Mouse (Mus musculus) brain, embryonic 18.5 days (tissue): ENCODE data around the gene Zbtb20.
A peak's percentile ranks its signal among the peaks of the same experiment; 100 is the strongest.

Source experiments
- DNase-seq: peaks from one replicate; pipeline ENCODE4 v3.0.0-alpha.2; 2012; ENCODE audit warnings: low read depth, low spot score

The Zbtb20 gene

DNA sequence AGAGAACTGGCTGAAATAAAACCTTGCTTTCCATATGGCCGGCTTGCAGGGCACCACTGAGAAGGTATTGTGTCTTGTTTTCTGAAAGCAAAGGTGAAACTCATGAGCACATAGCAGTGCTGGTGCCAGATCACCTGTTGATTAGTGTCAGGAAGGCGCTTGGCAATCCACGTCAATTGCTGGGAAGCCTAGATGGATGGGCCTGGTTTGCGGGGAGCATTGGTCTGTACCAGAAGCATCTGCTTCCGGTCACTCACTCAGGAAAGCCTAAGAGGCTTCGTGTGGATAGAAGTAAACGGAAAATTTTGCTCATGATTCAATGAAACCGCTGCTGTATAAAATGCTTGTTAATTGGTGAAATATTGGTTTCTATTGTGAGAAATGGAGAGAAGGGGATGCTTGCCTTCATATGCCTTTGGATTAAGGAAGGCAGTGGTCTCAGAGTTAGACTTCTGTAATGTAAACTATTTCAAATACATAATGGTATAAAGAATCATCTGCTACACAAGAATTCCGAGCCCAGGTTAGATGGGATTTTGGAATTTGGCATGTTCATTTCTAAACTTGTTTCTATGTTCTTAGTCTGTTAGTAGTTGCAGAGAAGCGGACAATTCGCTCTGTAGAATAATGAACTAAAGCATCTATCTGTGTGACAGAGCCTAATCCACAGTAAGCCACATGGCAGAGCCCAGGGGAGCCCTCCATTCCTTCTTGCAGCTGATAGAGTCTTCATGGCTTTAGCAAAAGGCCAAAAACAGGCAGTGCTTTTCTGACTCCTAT is 521.4 kb downstream of the Zbtb20 start:
- no peak for DNase-seq

DNA sequence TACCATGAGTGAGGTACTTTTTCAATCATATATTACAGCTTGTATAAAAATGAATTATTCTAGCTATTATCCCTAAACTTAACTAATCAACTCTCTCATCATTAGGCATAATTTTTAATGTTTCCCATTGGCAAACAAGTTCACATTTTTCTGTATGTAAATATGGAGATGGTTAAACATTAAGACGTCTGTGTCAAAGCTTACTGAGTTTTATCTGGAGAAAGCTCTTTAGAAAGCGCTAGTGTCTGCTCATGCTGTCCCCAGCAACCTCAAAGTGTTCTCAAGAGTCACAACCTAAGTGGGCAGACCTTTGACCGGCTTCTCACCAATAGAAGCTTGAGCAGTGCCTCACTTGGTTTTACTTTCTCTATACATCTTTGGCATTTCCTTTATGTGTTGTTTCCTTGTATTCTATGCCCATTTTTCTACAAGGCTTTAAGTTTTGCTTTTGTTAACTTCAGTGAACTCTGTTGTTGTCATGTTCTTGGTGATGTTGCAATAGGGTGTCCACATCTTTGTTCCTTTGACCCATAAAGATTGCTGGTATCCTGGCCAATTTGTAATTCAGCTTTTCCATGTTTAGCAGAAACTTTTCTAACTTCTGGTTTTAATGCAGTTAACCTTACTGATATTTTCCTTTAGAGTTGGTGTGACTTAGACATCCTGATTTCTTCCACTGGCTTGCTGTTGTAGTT is 522.1 kb downstream of the Zbtb20 start:
- no peak for DNase-seq

DNA sequence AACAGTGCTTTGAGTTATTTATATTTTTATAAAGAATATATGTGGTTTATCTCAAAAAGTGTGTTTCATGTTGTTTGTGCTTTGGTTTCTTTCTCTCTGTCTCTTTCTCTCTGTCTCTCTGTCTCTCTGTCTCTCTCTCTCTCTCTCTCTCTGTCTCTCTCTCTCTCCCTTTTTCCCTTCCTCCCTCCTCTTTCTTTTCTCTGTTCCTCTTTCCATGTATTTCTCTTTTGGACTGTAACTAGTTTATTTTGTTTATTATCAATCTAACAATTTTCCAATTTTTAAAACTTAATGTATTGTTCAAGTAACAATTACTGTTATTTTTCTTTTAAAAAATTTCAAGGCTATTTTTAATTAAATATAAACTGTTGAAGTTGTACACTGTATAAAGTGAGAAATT is 523.7 kb downstream of the Zbtb20 start:
- no peak for DNase-seq

DNA sequence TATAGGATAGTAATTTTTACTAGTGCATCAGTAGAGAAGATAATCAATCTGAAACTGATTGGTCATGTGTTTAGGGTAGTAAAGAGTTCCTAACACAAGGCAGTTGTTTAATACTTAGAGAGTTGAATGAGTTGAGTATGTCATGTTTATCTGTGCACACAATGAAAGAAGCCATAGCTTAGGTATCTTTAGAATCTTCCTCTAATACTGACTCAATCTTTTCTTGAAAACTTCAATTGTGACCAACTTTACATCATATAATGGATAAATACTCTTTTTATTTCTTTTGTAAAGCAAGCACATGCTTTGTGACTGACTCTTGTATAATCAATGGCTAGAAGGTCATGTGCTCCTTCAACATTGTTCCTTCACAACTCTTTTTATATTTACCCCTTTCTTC is 524.4 kb downstream of the Zbtb20 start:
- DNase-seq = no peak

DNA sequence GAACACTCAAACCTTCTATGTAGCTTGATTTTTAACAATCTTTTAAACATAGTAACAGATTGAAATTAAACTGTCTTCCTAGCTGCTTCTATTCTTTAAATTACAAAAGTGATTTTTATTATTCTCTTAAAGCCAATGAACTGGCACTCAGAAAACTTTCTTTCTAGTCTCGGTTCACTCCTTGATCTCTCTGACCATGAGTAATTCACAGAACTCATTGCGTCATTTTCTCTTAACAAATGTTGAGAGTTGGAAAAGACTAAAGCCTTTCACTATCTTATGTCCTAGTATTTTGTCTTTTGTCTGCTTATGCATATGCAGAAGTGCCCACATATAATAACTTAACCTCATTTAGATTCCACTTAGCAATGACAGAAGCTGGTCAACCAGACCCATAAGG is 525.3 kb downstream of the Zbtb20 start:
- no peak for DNase-seq

DNA sequence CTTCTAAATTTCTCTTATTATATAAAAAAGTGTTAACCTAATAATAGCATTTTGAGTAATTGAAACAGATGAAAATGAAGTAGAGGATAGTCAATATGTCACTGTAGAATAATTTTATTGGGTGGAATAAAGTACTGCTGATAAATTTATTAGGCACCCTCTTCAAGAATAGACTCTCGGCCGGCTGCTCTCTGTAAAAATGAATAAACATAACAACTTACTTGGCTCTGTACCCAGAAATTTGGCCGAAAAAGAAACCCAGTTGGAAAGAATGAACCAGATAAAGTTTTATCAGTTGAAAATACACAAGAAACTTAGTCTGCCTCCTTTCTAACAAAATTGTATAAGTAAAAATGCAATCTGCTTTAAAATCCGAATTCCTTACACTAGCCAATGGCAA is 527.2 kb downstream of the Zbtb20 start:
- DNase-seq = no peak

DNA sequence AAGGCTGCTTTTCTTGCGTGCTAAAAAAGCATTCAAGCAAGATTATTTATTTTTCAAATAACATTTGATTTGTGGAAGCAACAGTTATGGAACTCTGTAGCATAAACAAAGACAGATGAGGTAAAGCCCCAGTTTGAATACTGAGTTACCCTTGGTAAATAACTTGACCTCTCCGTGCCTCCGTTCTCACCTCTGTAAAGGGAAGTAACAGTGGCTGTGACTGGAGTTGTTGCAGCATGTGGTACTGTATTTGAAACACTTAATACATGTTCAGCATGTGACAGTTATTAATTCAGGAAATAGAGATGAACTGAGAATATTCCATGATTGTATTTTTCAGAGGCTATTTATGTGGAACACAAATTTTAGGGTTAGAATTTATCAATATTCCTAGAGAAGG is 529.4 kb downstream of the Zbtb20 start:
- no peak for DNase-seq

DNA sequence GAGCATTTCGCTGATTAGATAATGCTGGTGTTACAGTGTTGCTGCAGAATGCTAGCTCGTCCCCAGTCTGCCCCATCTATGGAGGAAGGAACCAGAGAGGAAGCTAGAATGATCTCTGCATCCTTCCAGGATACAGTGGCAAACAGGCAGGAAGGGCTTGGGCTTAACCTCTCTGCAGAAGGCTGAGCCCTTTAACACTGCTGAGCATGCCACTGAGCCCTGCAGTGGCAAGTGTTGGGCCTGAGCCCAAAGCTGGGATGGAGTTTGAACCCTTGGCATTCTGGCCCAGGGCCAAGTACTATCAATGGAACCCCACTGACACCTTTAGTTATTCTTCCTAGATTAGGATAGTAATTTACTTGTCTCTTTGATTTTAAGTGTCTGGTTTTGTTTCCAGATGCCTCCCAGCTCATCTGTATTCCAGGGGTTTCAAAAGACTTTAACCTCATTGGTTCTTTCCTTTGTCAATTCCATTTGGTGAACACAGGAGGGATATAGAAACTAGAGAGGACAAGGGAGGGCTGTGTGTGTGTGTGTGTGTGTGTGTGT is 532.0 kb downstream of the Zbtb20 start:
- DNase-seq = peak; percentile 32

DNA sequence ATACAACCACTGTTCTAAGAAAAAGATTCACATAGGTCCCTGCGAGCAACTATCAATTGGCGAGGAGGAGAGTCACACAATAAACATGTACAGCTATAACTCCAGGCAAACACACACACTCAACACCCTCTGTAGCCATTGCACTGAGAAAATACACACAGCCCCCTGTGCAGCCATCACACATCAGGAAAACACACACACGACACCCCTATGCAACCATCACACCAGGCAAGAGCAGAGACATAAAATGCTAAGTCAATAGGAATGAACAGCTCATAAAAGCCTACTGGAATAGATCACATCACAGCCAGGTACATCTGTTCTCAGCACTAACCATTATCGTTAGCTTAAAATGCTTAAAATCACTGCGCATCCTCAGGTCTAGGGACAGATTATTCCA is 532.9 kb downstream of the Zbtb20 start:
- no peak for DNase-seq

DNA sequence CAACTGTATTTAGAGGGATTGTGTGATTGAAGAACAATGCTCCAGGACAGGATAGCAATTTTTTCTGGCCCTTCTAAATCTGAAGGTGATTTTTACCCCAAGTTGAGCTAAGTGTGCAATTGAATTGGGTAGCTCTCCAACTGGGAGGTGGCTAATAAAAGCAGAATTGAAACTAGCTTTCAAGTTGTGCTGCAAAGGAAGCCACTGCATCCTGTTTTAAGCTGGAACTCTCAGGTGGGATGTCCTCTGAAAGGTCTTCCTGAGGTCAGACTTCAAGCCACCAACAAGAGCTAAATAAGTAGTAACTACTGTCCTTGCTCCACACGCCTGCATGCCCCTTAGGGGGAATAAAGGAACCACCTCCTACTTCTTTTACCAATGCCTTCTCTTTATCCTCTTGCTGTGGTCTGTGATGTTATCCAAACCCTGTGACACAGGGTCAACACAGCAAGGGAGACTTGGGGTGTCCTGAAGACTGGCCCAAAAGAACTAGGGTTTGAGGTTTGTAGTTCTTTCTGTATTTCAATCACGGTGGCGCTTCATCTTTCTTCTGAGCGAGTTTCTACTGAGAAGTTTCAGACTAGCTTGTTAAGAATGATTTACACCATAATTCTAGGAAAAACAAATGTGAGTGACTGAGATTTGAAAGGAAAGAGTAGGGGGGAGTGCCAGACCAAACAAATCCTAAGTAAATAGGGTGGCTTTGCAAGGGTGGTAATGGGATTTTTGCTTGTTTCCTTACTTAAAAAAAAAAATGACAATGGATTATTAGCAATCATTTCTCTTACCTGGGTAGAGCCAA is 533.6 kb downstream of the Zbtb20 start:
- DNase-seq = no peak

DNA sequence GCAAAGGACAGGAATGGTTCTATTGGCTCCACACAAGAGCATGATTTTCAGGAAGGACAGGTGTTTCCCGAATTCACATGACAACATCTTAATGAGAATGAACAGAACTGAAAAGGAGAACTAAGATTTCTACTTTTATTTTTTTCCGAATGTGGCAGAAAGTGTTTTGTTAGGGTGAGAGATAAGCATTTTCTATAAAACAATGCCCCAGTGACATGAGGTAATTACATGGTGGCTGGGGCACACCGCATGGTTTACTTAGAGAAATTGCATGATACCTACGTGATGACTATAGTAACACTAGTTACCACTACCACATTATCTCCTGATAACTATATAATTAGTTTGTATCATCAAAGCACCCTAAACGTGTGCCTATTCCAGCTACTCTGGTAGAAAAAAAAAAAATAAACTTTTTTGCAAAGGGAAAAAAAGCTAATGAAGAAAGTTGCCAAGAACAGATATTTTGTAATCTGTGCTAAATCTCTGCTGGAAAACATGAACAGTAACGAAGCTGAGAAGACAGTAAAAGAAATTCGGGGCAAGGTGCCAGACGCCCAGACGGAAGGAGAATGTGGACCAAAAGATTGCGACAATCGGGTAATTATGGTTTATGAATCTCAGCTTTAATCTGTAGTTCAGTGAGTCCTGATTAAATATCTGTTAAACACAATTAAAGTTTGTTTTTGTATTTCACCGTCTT is 534.4 kb downstream of the Zbtb20 start:
- peak; percentile 47 for DNase-seq

DNA sequence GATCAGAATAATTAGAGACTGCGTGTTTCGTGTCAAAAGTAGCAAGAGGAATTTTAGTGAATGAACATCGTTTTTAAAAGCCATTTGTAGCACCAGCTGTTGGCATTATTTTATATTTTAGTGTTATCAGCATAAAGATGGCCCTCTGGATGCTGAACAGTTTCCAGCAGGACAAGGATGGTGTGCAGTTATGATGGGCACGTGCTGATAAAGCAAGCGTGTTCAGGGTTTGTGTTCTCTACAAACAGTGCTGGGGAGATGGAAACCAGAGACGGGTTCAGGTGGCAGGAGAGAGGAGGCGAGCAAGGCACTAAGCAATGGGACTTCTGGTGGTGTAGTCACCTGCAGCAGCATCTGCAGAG is 534.9 kb downstream of the Zbtb20 start:
- DNase-seq = no peak

DNA sequence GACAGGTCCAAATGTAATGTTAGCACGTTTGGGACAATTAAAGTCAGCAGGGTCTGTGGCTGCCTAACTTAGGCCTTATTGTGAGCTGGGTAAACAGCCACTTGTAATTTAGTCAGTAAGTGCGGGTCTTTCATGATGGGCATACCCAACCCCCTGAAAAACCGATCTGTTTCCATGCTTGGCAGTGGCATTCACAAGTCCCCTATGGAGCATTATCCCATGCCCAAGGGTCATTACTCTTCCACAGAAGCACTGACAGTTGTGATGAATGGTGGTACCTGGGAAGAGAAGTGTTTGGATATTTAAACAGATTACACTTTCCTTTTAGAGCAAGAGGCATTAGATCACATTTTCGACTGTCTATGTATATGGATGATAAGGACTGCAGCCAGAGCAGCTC is 540.2 kb downstream of the Zbtb20 start:
- DNase-seq = no peak

DNA sequence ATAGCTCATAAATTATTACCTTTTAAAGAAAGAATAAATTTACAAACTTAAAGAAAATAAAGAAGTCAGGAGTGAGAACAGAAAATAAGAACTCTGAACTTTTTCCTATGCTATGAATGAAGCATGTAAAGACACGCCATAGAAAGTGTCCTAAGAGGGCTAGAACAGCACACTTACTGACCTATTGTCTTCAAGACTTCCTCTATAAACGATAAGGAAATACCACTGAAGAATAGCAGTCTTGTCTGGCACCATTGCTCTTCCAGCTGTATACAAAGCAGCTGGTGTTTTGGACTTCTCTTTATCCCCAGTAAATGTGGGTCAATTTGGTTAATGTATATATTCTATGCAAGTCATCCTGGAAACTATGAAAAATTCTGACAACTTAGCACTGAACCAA is 544.2 kb downstream of the Zbtb20 start:
- DNase-seq = no peak

DNA sequence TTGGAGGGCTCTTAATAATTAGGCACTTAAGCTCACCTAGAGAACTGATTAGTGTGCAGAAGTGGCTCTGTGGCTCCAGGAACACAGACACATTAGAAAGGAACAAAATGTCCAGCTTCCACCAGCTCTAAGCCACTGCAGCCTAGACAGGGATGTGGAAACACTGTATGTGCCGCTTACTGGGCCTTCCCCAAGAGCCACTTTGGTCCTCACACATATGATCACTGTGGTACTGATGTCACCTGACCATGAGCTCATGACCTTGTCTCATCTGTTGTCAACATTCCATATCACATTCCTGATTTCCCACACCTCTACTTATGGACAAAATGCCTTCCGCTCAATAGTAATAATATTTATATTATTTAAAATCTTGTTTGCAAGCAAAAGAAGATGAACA is 553.3 kb downstream of the Zbtb20 start:
- no peak for DNase-seq

DNA sequence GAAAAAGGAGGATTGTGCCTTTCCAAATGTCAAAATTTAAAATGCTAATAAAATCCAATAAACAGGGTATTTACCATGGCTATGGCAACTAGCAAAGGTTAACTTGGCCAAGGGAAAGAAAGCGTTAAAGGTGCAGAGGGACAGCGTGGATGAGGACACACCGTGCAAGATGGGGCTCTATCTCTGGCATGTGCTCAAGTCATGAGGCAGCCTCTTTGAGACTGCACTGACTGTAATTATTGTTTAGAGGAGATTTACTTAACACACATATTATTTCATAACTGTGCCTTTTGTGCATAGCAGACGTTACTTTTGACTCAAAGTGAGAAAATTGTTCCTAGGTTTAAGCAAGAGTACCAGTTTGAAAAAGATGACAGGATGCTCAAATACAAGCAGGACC is 554.3 kb downstream of the Zbtb20 start:
- DNase-seq = no peak

DNA sequence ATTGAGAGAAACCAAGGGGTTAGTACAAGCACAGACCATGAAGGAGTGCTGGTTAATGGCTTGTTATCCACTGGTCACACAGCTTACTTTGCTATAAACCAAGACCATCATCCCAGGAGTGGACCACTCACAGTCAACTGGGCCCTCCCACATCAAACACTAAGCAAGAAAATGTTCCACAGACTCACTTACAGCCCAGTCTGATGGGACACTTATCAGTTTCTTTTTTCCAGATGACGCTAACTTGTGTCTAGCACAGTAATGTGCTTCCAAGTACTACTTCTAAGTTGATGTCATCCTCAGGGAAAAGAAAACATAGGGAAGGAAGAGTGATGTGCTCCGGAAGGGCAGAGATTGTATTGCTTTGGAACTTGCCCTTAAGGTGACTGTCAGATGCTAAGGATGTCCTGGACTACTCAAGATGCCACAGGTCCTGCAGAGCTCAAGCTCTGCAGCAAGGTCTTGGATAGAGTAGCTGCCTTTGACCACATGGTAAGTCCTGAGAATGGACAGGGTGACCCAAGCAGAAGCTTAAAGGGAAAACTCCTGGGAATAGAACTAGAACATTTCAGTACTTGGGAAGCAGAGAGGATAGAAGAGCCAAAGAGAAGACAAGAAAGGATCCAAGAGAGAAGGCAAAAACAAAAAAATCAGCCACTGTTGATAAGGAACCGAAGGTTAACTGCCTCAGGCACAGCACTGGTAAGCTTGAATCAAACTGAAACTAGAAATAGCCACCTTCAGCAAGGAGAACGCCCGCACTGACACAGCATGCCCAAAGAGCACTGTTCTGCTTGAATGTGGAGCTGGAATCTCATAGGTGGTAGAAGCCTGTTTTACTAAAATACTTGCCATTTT is 556.1 kb downstream of the Zbtb20 start:
- no peak for DNase-seq

DNA sequence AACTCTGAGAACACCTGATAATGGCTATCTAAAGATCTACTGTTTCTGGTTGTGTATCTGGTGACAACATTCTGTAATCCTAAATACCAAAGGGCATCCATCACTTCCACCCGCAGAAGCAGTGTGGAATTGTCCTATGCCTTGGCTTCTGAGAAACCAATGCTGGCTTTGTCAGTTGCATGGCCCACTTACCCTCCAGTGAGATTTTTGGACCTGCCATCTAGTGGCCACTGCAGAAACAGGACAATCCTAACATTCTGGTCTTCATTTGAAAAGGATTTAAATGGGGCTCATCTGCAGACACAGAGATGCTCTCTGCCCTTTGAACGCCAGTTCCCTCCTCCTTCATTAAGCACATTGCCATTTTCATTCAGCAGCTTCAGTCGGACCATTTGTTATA is 559.3 kb downstream of the Zbtb20 start:
- no peak for DNase-seq

DNA sequence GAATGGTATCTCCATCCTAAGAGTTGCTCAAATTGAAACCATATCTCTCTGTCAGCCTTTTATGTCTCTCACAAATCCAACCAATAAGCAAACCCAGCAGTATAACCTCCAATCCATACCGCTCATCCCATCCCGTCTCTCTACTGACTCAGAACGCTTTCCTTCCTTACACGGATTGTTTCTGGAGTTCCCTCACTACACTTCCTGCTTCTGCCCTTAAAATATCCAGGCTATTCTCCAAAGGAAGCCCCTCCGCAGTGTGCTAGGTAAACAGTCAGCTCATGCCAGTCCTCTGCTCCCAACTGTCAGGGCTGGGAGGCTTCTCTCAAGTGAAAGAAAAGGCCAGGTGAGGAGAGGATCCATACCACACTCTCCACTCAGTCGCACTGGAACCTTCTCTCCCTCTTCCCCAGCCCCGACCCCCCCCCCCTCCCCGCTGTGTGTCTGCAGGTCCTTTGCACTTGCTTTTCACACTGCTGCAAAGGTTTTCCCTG is 563.2 kb downstream of the Zbtb20 start:
- no peak for DNase-seq

DNA sequence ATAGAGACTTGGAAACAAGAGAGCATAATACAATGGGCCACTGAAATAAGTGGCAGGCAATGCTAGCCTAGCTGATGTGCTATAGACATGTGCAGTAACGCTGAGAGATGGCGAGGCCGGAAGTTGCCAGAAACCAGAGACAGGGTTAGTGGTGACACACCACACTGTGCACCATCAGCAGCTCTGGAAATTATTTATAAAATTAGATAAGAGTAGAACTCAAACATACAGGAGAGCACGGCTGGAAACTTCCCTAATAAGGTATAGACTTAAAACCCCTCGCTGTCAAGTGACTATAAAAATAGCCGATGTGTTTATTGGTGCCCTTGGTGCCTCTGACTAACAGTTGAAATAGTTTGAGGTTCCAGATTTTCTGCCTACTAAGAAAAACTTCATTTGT is 565.7 kb downstream of the Zbtb20 start:
- no peak for DNase-seq

DNA sequence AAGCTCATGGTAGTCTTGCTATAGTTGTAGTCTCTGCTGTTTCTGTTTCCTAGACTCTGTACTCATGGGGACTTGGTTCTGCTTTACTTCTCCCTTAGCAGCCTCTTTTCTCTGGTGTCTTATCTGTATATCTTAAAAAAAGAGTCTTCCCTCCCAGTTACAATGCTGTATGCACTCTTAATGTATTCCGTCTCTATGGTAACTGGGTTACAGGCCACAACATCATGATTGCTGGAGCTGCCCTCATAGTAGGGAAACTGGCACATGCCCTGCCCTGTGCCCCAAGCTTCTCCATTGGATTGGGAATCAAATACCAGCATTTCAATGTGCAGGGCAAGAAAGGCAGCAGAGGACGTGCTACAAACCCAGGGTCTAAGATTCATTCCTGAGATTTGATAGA is 567.4 kb downstream of the Zbtb20 start:
- no peak for DNase-seq
